Mouse (Mus musculus) effector memory CD4-positive, alpha-beta T cell, adult 5 months (primary cell): ENCODE results near the gene Ptcd3. TPM values are rescaled to one million over a fixed set of nuclear protein-coding genes. Genes with fewer than 3 reads are reported as not detected.

Source experiments
- polyA plus RNA-seq: library from polyadenylated mRNA; unstranded; fragments of 100-300 nt; shearing (Covaris generic); gene quantifications from one replicate; pipeline ENCODE4 v1.2.1, GENCODE M21; 2017

Gene Ptcd3
- 45.4 TPM for polyA plus RNA-seq

GRCm38 (mm10) chr6:71908481-71909381, at the start of gene Ptcd3, which contains the start of gene Polr1a:
Ptcd3 (minus strand) TSS chr6:71908750.
Polr1a (plus strand) TSS chr6:71909053.

GRCm38 (mm10) chr6:71830690-71831580, 77.6 kb downstream of the Ptcd3 start, which contains the start of gene Immt:
Immt (plus strand) TSS chr6:71831331.

Other genes with a start within 250 kb of the Ptcd3 start
- not detected for gene Reep1, start 201.2 kb downstream of the Ptcd3 start, polyA plus RNA-seq
- gene Mrpl35, start 81.8 kb downstream of the Ptcd3 start, polyA plus RNA-seq: 32.9 TPM
- 78.4 TPM for gene Immt, start 77.4 kb downstream of the Ptcd3 start, polyA plus RNA-seq
- gene Polr1a, start 303 bp upstream of the Ptcd3 start, polyA plus RNA-seq: 31.9 TPM
- gene St3gal5, start 188.8 kb upstream of the Ptcd3 start, polyA plus RNA-seq: 1.5 TPM